Mouse (Mus musculus) natural killer cell, adult 2 months (primary cell): ENCODE data around the gene Cntn5.
"Not testable (repeated sequence)": the region's sequence is repeated elsewhere in the genome, so short reads cannot be mapped to it uniquely, and the experiment has no call there.

ENCODE experiments used
- DNase-seq, 2 experiments: peaks; one replicate each; pipeline ENCODE4 v3.0.0; 2022; ENCODE audit warnings: low spot score in 2 of 2

Cntn5 gene

DNA sequence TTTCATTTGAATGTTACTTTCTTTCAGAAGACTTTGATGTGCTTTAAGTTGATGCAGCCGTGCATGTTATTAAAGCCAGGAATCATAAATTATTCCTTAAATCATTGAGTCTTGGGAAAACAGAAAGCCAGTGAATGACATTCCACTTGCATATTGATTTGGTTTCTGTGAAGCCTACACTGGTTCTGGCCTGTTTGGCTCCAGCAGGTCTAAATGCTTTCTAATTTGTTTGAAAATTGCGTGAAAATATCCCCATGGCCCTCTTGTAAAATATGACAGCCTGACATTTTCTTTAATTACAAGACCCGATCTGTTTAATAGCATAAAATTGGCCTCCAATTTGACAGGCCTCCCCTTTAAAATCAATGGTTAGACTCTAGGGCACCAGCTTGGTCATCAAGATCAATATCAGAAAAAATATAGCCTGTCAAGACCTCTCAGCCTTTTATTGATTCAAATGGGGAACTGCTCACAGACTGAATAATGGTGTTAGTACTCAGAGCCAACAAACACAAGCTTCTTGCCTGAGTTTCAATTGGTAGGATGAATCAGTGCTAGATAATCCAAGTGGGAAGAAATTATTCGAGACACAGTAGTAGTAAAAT, 247.3 kb downstream of the Cntn5 start:
- DNase-seq = no peak

DNA sequence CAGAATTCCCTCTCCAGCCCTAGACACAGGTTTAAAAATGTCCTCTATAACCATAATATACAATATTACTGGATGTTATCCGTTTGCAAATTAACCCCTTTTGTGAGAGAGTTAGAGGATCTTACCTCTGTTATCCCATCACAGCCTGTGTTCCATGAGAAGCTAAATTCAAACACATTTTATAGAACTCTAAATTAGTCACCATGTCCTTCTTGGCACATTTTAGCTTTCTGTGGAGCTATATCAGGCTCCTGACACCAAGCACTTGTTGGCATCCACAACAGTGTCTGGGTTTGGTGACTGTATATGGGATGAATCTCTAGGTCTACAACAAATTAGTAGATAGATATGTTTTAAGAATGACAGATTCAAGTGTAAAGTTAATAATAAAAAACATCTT, 253.9 kb downstream of the Cntn5 start:
- DNase-seq = no peak

DNA sequence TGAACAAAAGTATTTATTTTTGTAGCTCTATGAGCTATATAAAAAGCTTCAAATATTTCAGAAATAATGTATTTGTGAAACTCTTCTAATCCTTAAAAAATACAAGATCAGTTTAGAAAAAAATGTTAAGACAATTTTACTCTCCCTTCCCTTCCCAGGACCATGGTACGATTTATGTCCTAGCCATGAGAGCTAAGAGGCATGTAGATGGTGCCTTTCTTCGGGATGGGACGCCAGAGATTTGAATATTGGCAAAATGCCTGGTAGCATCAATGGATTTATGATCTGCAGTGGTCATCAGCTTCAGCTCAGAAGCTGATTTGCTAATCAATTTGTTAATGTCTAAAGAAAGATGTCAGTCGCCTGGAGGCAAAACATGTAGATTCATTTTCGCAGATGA, 258.6 kb downstream of the Cntn5 start:
- no peak for DNase-seq

DNA sequence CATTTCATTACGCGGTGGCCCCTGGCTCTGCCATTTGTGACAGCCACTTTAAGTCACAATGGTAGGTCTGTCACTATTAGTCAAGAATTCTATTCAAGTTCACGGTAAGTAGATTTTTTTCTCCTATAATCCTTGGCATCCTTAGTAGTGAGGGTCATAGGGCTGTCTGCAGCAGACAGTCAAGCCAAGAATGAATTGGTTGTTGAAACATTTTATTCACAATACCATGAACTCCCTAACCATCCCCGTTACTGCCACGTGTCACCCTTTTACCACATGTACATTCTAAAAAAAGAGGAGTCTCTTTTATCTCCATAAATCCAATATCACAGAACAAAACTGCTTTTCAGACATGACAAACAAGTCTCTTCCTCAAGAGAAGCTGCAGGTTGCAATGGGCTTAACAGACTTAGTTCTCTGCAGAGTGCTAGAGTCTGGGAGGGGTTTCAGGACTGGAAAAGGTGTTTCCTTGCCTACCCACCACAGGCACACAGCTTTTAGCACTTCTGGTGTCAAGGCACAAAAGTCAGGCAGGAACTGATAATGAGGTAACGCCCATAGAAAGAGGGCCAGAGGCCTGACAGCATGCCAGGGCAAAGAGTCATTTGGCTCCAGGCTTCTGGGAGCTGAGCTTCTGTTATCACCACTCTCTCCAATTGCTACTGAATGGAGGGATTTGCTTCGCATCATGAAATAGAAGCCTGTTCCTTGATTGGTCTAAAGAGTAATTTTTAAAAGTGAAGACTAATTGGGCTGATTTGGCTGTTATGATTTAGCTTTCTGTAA, 259.3 kb downstream of the Cntn5 start:
- DNase-seq = no peak

DNA sequence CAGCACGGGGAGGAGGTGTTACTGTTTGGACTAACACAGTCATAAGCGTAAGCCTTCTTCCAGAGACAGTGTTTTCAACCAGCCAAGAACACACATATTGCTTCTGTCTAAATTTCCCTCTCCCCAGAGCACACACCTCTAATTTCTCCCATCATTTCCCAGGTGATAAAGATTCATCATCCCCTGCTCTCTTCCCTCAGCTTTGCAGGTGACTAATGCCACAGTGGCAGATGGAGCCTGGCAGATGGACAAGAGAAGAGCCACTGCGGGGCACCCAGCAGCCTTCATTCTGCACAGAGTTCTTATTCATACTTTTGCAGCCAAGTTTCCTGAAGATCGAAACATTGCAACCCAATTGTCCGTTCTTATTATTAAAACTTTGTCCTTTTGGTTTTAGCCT, 286.5 kb downstream of the Cntn5 start:
- DNase-seq = no peak

DNA sequence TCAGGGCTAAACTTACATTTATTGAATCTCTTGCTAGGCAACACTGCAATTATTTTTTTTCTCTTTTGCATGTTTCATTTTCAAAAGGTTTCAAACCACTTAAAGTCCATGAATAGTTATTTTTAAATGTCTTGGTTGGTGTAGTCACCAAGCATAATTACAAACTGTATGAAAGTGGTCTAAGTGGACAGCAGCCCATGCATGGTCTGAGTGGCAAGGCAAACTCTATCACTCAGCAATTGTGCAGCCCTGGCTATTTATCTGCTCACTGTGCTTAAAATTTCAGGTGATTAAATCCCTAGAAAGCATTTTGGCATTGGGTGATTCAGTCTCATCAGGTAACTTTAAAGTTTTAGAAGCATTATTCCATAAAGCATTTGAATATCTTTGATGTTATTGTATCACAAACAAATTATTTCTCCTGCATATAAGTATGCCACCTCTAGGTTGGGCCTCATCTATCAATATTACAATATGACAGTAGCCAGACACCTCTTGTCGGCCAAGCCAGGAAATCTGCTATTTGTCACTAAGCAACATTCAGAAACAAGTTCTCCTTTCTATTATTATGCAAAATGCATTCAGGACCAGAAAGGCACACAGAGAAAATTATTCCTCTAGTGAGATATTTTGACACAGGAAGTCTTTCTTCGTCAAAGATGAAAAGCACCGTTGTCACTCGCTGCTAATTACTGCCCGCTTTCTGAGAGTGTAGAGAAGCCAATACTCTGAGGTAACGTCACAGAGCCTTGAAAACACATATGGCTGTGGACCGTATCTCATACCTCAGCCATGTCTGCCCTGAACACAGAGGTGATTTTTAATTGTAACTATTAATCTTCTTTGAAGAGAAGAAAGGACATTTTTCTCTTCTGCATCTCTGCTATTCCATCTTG, 329.0 kb downstream of the Cntn5 start:
- no peak for DNase-seq

DNA sequence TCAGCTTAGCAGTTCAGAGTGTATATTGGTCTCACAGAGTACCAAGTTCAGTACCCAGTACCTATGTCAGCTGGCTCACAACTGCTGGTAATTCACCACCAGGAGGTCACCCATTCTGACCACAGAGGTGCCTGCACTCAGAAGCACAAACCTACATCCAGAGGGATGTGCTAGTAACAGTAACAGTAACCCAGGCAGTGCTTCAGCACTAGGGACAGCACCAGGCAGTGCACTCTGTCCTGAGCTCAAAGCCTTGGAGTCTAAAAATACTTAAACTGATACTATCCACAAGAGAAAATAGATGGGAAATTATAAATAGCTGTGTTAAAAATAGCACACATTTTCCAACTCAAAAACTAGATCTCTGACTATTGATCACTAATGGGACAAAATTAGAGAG, 334.7 kb downstream of the Cntn5 start:
- DNase-seq = no peak

DNA sequence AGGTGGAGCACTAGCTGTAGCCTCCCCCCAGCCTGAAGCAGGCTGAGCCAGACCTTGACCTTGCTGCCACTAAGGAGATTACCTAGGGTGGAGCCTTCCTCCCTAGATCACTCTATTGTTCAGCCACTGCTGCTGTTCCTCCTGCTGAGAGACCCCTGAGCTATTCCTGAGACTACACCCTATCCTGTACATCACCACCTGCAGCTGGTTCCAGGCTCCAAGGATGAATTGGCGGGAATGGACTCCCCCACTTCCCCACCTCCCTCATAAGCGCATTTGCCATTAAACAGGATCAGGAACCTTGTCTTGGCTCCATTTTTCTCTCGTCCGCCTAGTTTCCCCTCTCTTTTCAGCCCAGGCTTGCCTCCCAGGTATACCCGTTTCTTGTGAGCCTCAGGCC, 363.7 kb downstream of the Cntn5 start:
- DNase-seq = not testable (repeated sequence)

DNA sequence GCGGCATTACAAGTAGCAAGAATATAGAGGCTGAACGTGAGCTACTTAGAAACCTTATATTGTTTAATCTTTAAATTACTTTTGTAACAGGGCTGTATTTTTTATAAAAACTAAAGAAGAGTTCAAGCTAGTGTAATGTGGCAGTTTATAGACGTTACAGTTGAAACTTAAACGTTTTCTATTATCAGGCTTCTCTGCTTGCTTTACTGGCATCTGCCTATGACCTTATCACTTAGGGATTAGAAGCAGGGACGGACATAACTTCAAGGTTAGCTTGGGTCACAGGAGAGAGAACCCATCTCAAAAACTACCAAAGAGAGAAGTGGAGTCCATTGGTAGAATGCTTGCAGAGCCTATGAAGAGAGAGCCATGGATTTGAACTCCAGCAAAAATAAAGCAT, 372.3 kb downstream of the Cntn5 start:
- DNase-seq = no peak

DNA sequence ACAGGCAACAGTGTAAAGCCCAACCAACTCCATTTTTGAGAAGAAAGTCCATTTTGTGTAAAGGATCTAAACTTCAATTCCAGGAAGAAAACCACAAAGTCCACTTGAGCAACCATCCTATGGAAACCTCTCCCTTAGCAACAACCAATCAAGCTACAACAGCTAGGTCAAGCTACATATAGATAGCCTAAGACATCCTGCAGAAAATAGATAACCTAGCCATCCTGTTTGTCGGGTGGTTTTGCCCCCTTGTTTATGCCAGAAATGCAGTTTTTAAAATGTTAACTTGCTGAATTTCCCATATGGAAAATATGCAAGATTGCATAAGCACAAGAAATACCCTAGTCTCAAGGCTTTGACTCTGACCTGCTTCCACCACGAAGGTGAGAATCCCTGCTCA, 373.5 kb downstream of the Cntn5 start:
- DNase-seq = no peak

DNA sequence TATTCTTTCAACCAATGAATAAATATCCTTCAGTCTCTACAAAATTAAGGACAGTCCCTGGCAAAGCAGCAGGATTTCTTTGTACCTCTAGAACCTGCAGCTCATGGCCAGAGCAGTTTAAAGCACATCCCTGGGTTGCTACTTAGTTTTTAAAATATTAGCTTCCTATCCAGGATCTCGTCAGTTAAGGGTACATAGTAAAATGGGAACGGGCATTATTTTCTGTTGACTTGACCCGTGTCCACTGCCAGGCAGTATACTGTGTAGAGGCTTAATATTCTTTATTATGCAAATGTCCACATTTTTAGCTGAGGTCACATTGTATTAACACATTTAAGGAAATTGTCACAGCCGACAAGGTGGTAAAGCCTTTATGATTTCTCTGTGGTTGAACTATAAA, 375.0 kb downstream of the Cntn5 start:
- DNase-seq = no peak

DNA sequence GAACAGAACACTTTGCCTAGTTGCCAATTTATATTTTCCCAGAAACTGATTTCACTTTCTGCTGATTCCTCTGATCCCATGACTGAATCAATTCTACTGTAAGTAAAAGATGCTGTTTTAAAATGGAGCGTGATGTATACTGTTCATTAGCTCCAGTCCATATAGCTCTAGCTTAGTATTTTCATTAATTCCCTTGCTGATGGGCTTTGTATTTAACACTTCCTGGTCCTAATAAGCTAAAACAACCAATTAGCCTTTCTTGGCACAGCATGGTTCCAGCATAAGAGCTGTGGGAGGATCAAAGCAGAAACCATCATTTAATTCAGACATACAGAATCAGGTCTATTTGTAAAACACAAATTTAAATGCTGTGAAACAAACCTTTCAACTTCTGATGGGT, 375.5 kb downstream of the Cntn5 start:
- no peak for DNase-seq

DNA sequence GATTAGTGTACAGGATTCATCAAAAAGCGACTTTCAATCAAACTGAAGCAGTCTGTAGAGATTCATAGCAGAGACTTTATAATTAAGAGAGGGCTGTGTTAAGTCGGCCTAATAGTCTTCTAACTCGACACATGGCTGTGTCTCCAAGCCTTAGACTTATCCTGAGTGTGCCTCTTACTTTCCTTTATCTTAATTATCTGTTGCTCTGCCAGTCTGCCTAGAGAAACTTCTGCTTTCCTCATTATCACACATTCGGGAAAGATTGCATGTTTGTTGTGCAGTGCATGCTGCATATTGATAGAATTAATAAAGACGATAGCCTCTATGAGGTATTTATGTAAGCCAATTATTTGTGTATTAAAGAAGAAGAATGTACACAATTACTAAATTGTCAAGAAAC, 375.9 kb downstream of the Cntn5 start:
- DNase-seq = no peak

DNA sequence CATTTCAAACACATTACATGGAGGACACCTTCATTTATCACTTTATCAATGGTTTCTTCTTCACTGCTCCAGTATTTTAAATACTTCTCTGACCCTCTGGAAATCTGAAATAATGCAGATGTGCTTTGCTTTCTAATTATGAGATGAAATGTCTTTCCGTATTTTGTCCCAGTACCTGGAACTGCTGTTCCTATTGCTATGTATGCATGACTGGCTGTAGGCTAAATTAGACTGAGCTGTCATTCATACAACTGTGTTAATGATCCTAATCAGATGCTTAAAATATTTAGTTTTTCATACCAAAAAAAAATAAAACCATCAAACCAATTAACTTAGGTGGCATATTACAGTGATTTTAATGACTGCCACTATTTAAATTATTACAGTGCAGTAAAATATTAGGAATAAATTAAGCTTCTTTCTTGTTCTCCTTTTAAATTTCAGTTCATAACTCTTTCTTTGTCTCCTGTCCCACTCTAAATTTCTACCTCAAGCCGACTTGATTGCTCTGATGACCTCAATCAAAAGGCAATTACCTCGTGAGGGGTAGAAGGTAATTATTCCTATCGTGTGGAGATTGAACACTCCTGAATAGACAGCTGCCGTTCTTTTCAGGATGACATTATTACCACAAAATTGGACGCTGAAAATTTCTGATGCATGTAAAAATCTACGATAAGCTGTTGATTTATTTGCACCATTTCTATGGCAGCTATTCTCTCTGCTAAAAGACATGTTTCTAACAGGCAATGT, 378.5 kb downstream of the Cntn5 start:
- DNase-seq = no peak

DNA sequence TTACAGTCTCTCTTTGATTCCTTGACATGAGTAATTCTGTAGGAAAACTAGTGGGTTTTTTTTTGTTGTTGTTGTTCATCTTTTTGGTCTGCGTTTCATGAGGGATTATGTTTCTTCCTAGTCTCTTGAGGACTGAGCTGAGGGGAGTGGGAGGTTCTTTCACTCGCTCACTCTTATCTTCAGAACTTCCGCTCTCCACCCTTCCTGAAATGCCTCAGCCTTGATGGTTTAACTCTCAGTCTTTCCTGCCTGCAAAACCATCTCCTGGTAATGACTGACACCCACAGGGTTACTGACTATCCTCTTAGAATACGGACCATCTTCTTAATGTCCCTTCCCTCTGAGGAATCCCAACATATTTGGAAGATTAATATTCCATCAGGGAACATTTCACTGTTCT, 382.0 kb downstream of the Cntn5 start:
- no peak for DNase-seq

DNA sequence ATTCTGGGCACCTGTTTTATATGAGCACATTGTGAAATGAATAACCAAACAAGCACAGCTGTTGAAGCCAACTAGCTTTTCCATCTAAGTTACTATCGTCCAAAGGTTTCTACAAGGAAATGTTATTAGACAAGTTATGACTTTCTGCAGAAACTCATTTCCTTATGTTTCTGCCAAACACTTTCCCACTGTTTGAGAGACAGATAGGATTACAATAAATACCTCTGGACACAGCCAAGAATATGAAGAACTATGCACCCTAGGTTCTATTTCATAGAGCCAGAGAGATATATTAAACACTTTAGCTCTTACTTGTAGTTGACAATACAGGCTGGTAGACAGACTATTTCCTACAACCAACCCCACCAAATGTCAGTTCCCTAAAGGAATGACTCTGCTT, 383.5 kb downstream of the Cntn5 start:
- no peak for DNase-seq

DNA sequence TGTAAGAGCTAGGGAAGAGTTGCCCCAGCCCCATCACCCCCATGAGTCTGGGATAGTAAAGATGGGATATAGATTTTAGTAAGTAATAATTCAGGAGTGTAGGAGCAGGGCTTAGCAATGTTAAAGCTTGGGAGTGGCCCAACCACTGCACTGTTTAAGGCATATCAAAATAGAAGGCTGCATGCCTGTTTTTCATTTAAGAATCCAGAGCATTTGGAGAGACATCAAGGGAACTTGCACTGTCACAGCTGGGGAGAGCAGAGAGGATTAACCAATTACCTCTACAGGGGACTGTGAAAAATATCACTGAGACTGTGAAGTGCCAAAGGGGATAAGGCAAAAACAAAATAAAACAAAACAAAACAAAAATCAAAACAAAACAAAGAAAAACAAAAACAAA, 412.3 kb downstream of the Cntn5 start:
- DNase-seq = no peak

DNA sequence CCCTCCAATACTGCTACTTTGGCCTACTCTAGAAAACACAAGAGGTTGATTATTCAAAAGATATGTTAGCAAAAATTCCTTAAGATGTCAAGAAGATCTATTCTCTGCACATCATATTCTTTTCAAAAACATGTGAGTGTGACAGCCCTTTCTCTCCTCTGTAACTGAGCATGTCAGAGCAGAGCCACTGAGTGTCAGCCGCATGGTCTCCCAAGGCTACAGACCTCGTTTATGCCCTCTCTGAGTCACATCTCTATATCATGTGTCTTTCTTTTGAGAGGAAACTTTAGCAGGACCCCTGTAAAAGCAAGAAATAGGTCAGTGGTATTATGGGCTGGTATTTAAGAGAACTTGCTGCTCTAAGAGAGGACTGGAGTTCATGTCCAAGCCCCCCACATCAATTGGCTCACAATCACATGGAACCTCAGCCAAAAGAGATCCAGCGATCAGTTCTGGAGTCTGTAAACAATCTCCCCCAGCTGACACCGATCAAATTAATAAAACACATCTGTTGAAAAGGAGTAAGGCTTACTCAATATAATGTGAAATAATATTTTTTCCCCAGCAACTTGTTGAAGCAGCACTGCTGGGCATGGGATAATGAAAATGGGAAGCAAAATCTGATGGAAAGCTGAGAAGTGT, 433.0 kb downstream of the Cntn5 start:
- DNase-seq = no peak

DNA sequence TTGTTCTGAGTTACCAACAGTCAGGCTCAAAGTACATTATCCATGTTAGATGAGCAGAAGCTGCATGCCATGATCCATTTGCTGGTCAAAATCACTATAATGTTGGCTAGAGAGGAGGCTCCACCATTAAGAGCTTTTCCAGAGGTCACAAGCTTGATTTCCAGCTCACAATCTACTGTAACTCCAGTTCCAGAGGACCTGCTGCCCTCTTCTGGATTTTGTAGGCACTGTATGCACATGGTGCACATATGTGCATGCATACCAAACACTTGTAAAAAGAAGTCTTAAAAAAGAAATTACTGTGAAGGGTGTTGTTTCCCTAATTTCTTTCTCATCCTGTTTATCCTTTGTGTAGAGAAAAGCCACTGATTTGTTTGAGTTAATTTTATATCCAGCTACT, 439.8 kb downstream of the Cntn5 start:
- no peak for DNase-seq

DNA sequence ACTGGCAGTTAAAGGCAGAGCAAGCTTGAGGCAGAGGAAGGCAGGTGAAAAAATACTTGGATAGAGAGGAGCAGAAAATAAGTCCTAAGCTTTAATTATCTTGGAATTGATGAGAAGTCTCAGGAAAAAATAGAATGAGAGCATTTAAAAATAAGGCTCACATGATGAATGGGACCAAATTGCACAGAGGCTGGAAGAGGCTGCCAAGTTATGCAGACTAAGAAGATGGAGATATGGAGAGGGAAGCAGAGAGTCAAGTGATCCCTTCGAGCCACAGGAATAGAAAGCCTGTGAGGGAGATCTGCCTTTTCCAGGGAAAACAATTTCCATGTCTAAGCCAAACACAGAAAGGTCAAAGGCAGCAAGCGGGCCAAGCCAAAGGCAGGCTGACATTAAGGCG, 446.7 kb downstream of the Cntn5 start:
- no peak for DNase-seq

DNA sequence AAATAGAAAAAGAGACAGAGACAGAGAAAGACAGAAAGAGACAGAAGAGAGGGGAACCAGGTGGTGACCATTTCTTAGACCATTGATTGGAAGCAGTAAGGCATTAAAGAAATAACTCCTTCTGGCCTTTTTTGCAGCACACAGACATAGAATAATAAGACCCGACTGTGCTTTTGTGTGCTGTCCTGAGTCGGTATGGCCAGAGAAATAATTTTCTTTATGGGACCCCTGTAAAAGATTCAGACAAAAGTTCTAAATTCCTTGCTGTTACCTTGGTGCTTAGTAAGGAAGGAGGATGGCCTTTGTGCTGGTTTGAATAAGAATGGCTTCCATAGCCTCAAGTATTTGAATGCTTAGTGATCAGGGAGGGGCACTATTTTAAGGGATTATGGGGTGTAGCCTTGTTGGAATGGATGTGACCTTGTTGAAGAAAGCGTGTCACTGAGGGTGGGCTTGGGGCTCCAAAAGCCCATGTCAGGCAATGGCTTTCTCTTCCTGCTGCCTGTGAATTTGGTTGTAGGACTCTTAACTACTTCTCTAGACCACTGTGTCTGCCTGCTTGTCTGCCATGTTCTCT, 455.5 kb downstream of the Cntn5 start:
- DNase-seq = no peak
